Mouse (Mus musculus): ENCODE results near the gene Tle2. TPM values are rescaled to one million over a fixed set of nuclear protein-coding genes. Genes with fewer than 3 reads are reported as not detected.

Gene Tle2
- polyA plus RNA-seq, 1 experiment from 2014 or later, result 18.4 TPM

DNA sequence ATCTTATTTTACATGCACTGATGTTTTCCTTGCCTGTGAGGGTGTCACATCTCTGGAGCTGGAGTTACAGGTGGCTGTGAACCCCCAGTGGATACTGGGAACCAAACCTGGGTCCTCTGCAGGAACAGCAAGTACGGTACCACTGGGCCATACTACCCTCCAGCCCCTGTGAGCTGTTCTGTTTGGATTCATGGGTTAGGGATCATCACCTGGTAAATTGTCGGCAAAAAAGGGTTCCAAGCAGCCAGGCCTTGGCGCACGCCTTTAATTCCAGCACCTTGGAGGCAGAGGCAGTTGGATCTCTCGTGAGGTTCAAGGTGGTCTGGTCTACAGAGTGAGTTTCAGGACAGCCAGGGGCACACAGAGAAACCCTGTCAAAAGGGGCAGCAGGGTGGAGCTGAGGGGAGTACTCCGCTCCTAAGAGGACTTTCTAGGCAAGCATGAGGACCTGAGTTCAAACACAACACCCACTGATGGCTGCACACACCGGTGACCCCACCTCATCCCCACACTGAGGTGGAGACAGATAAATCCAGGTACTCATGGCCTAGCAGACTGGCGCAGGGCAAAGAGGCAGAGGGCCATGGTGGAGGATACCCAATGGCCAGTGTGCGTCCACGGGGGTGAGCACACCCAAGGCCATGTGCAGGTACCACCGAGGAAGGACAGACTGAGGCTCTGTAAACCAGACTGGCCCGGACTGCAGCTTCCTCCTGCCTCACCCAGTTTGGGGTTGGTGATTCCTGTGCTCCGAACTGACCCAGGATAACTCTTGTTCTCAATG lies 27.4 kb upstream of the Tle2 start:
- no peak overlapping the region for H3K4me3 ChIP-seq (ENCODE audit: low read depth, low read length)
- ATAC-seq (ENCODE audit: insufficient number of reproducible peaks, low FRiP score, low TSS enrichment, low read depth), result no peak
- H3K9ac ChIP-seq (ENCODE audit: low read length), result no peak overlapping the region

DNA sequence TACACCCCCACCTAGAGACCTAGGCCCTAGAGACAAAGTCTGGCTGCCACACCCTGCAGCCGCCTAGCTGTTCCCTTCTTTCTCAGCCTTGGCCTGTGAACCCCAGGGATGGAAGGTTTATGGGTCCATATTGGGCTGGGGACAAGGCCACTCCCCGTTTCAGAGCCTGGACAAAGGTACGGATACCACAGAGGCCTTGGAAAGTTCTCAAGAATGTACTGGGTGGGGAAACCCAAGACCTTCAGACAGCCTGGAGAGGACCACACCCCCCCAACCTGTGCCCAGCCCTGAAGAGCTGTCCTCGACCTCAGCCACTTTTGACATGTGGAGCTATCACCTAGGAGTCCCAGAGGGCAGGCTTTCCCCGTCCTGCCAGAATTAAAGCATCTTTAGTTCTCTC lies 25.4 kb upstream of the Tle2 start:
- no peak overlapping the region for H3K4me2 ChIP-seq (ENCODE audit: low read depth, severe bottlenecking)
- no peak overlapping the region; the same call in 1 of the 2 replicates for H3K9ac ChIP-seq (ENCODE audit: low read length)
- no peaks in the 10 kb centered on the region for H3K27me3 ChIP-seq (ENCODE audit: control insufficient read depth, insufficient read depth, low read length)
- H3K4me3 ChIP-seq (ENCODE audit: low read depth, low read length), result no peak overlapping the region
- WGBS, result 62% methylated on average over 5 of the region's 5 CpGs
- H3K27ac ChIP-seq (replicated peaks; ENCODE audit: low read depth, low read length), result no peak overlapping the region
- no peaks in the 10 kb centered on the region for H3K36me3 ChIP-seq (ENCODE audit: control insufficient read depth, insufficient read depth, low read length)
- ATAC-seq (ENCODE audit: insufficient number of reproducible peaks, low FRiP score, low TSS enrichment, low read depth), result no peak
- no peaks in the 10 kb centered on the region for H3K9me3 ChIP-seq (ENCODE audit: control insufficient read depth, low read length)
- H3K4me1 ChIP-seq (ENCODE audit: control insufficient read depth, insufficient read depth, low read length), result peaks cover 4% of the 10 kb centered on the region; the same call in 1 of the 2 replicates
- no peak for DNase-seq (ENCODE audit: low spot score)

More for the DNA sequence above, 27.4 kb upstream of the Tle2 start:
- Histone ChIP-seq H3K27me3 (ENCODE audit: control insufficient read depth, insufficient read depth, low read length) (no peaks in the 10 kb centered on the region), H3K36me3 (ENCODE audit: control insufficient read depth, insufficient read depth, low read length) (no peaks in the 10 kb centered on the region), H3K27ac (replicated peaks; ENCODE audit: low read depth, low read length) (no peak overlapping the region), H3K4me1 (ENCODE audit: control insufficient read depth, insufficient read depth, low read length) (peaks cover 18% of the 10 kb centered on the region), H3K9me3 (ENCODE audit: control insufficient read depth, low read length) (no peaks in the 10 kb centered on the region), H3K4me2 (ENCODE audit: low read depth, severe bottlenecking) (no peak overlapping the region)
- WGBS, result 91% methylated on average over 13 of the region's 13 CpGs
- DNase-seq (ENCODE audit: low spot score), result no peak

DNA sequence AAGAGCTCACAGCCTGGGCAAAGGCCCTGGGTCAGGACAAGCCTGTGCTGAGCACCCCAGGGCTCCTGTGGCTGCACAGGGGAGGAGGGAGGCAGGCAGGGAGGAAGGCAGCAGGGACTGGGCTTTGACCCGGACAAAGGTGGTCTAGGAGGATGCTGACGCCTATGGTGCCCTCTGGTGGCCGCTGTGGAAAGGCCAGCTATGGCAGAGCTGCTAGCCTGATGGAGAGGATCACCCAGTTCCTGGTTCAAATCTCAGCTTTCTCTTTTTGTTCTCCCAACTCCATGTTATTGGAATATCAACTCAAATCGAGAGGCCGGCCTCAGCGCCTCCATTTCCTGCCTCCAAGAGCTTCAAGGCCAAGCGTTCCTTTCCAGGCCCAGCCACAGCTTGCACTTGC lies 24.1 kb upstream of the Tle2 start:
- Histone ChIP-seq H3K4me1 (ENCODE audit: control insufficient read depth, insufficient read depth, low read length) (0 out of 2 replicates have a peak, but pooled peaks cover 2% of the 10 kb centered on the region), H3K9ac (ENCODE audit: low read length) (no peak overlapping the region), H3K4me2 (ENCODE audit: low read depth, severe bottlenecking) (no peak overlapping the region), H3K4me3 (ENCODE audit: low read depth, low read length) (no peak overlapping the region), H3K9me3 (ENCODE audit: control insufficient read depth, low read length) (no peaks in the 10 kb centered on the region), H3K27me3 (ENCODE audit: control insufficient read depth, insufficient read depth, low read length) (no peaks in the 10 kb centered on the region), H3K27ac (replicated peaks; ENCODE audit: low read depth, low read length) (no peak overlapping the region), H3K36me3 (ENCODE audit: control insufficient read depth, insufficient read depth, low read length) (no peaks in the 10 kb centered on the region)
- DNase-seq (ENCODE audit: low spot score) (peak; percentile 88), ATAC-seq (ENCODE audit: insufficient number of reproducible peaks, low FRiP score, low TSS enrichment, low read depth) (no peak)
- WGBS, result 12% methylated on average over 7 of the region's 7 CpGs

DNA sequence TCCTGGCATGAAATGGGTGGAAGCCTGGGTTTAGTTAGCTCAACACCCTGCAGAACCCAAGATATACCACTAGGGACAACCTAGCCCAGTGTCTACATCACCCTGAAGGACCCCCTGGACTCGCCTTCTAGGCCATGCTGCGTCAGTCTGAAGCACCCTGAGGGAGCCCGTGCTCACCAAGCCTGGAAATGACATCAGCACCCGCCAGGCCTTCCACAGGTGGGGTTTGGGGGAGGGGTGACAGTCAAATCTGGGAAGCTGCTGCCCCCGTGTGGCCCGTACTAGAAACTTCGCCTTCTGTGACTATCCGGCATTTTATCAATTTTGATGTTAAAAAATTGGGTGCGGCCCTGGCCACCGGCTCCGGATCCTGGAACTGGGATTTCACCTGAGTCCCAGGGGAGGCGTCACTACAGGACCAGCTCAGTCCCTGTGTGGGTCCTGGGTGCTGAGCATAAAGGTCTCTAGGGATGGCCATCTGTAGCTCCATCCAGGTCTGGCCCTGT lies 22.7 kb upstream of the Tle2 start:
- 9% methylated on average over 12 of the region's 12 CpGs for WGBS
- H3K4me3 ChIP-seq (ENCODE audit: low read depth, low read length), result no peak overlapping the region
- H3K9ac ChIP-seq (ENCODE audit: low read length), result no peak overlapping the region
- peak; percentile 84 for DNase-seq (ENCODE audit: low spot score)
- no peaks in the 10 kb centered on the region for H3K27me3 ChIP-seq (ENCODE audit: control insufficient read depth, insufficient read depth, low read length)
- H3K4me2 ChIP-seq (ENCODE audit: low read depth, severe bottlenecking), result no peak overlapping the region
- H3K36me3 ChIP-seq (ENCODE audit: control insufficient read depth, insufficient read depth, low read length), result no peaks in the 10 kb centered on the region
- H3K4me1 ChIP-seq (ENCODE audit: control insufficient read depth, insufficient read depth, low read length), result 0 out of 2 replicates have a peak, but pooled peaks cover 2% of the 10 kb centered on the region
- H3K27ac ChIP-seq (replicated peaks; ENCODE audit: low read depth, low read length), result no peak overlapping the region
- peak; percentile 63 for ATAC-seq (ENCODE audit: insufficient number of reproducible peaks, low FRiP score, low TSS enrichment, low read depth)
- H3K9me3 ChIP-seq (ENCODE audit: control insufficient read depth, low read length), result no peaks in the 10 kb centered on the region

DNA sequence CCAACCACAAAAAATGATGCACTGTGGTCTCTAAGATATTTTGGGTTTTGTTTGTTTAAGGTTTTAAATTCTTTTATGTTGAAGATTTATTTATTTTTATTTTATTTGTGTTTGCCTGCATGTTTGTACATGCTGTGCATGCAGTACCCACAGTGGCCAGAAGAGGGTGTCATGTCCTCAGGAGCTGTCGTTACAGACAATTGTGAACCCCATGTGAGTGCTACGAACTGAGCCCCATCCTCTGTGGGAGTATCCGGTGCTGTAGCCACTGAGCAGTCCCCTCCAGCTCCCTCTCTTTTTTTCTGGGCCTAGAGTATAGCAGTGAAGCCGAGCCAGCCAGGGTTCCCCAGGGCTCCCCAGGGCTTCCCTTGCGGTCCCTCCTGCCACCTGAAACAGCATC lies 21.1 kb upstream of the Tle2 start:
- H3K9me3 ChIP-seq (ENCODE audit: control insufficient read depth, low read length), result no peaks in the 10 kb centered on the region
- DNase-seq (ENCODE audit: low spot score) (no peak), ATAC-seq (ENCODE audit: insufficient number of reproducible peaks, low FRiP score, low TSS enrichment, low read depth) (no peak)
- H3K36me3 ChIP-seq (ENCODE audit: control insufficient read depth, insufficient read depth, low read length), result no peaks in the 10 kb centered on the region
- 90% methylated on average over 5 of the region's 5 CpGs for WGBS
- no peak overlapping the region for H3K4me3 ChIP-seq (ENCODE audit: low read depth, low read length)
- H3K9ac ChIP-seq (ENCODE audit: low read length), result no peak overlapping the region
- no peak overlapping the region for H3K27ac ChIP-seq (replicated peaks; ENCODE audit: low read depth, low read length)
- 0 out of 2 replicates have a peak, but pooled peaks cover 2% of the 10 kb centered on the region for H3K4me1 ChIP-seq (ENCODE audit: control insufficient read depth, insufficient read depth, low read length)
- no peak overlapping the region for H3K4me2 ChIP-seq (ENCODE audit: low read depth, severe bottlenecking)
- no peaks in the 10 kb centered on the region for H3K27me3 ChIP-seq (ENCODE audit: control insufficient read depth, insufficient read depth, low read length)

DNA sequence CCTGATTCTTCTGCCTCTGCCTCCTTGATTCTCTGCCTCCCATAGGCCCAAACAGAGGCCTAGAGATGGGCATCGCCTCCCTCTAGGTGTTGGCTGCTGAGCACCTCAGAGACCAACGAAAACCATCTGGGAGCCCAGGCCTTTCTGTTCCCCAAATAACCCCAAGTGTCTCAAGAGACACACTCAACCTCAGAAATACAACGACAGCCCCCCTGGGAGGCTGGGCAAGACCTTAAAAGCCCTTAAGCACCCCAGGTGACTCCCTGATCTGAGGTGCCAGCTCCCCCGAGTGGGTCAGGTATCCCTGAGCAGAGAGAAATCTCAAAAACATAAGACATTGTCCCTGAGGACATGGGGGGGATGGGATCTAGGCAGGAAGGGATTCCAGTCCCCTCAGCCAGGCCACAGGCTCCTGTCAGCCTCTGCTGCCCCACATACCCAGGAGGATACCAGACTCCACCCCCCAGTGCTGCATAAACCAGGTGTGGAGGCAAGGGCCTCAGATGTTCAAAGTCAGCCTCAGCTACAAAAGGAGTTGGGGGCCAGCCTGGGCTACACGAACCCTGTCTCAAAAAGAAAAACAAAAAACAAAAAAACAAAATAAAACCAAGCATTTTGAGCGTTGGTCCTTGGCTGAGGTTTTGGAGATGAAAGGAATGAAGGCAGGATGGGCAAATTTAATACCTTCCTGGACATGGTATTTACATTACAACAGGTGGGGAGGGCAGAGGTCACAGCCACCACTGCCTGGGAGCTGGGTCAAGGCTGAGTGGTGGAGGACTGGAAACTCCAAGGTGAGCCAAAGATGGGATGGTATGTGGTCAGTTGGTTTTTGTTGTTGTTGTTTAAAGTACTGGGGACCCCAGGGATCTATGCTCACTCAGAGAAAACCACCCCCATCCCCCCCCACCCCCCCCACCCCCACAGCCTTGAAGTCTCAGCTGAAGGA lies 20.3 kb upstream of the Tle2 start:
- no peaks in the 10 kb centered on the region for H3K27me3 ChIP-seq (ENCODE audit: control insufficient read depth, insufficient read depth, low read length)
- H3K9me3 ChIP-seq (ENCODE audit: control insufficient read depth, low read length), result no peaks in the 10 kb centered on the region
- DNase-seq (ENCODE audit: low spot score) (no peak), ATAC-seq (ENCODE audit: insufficient number of reproducible peaks, low FRiP score, low TSS enrichment, low read depth) (no peak)
- H3K4me3 ChIP-seq (ENCODE audit: low read depth, low read length), result no peak overlapping the region
- WGBS, result 74% methylated on average over 6 of the region's 6 CpGs
- no peak overlapping the region for H3K27ac ChIP-seq (replicated peaks; ENCODE audit: low read depth, low read length)
- no peak overlapping the region for H3K4me2 ChIP-seq (ENCODE audit: low read depth, severe bottlenecking)
- 0 out of 2 replicates have a peak, but pooled peaks cover 4% of the 10 kb centered on the region for H3K4me1 ChIP-seq (ENCODE audit: control insufficient read depth, insufficient read depth, low read length)
- H3K36me3 ChIP-seq (ENCODE audit: control insufficient read depth, insufficient read depth, low read length), result no peaks in the 10 kb centered on the region
- H3K9ac ChIP-seq (ENCODE audit: low read length), result no peak overlapping the region

DNA sequence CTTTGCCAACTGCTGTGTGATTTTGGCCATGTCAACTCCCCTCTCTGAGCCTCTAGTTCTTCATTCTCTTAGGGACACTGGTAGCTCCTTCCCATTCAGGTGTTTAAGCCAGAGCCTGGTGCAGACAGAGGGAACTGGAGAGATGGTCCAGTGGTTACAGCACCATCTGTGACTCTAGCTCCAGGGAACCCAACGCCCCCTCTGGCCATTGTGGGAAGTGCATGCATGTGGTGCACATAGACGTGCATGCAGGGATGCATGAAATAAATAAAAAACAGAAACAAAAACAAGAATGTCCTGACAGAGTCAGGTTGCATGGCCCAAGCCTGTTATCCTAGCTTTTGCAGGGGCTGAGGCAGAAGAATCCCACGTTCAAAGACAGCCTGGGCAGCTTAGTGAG lies 18.1 kb upstream of the Tle2 start:
- no peak for ATAC-seq (ENCODE audit: insufficient number of reproducible peaks, low FRiP score, low TSS enrichment, low read depth)
- DNase-seq (ENCODE audit: low spot score), result no peak
- Histone ChIP-seq H3K4me3 (ENCODE audit: low read depth, low read length) (no peak overlapping the region), H3K4me2 (ENCODE audit: low read depth, severe bottlenecking) (no peak overlapping the region), H3K27me3 (ENCODE audit: control insufficient read depth, insufficient read depth, low read length) (no peaks in the 10 kb centered on the region), H3K9ac (ENCODE audit: low read length) (no peak overlapping the region), H3K36me3 (ENCODE audit: control insufficient read depth, insufficient read depth, low read length) (peaks cover 3% of the 10 kb centered on the region), H3K27ac (replicated peaks; ENCODE audit: low read depth, low read length) (no peak overlapping the region), H3K9me3 (ENCODE audit: control insufficient read depth, low read length) (no peaks in the 10 kb centered on the region), H3K4me1 (ENCODE audit: control insufficient read depth, insufficient read depth, low read length) (peaks cover 10% of the 10 kb centered on the region)
- 69% methylated on average over 3 of the region's 3 CpGs for WGBS

DNA sequence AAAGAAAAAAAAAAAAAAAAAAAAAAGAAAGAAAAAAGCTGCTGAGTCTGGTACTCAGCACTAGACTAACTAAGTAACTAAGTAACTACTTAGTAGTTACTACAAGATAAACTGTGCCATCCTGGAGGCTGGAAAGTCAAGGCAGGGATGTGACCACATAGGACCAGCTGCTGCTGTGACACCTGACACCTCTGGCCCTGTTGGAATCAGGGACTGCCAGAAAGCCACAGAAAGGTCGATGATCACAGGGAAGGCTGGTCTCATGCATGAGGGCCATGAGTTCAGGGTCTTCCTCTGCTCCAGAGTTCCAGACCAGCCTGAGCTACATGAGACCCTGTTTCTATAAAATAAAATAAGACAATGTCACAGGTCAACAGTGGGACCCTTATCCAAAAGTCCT lies 16.9 kb upstream of the Tle2 start:
- no peak overlapping the region for H3K27ac ChIP-seq (replicated peaks; ENCODE audit: low read depth, low read length)
- no peak overlapping the region for H3K4me2 ChIP-seq (ENCODE audit: low read depth, severe bottlenecking)
- no peaks in the 10 kb centered on the region for H3K9me3 ChIP-seq (ENCODE audit: control insufficient read depth, low read length)
- H3K4me1 ChIP-seq (ENCODE audit: control insufficient read depth, insufficient read depth, low read length), result peaks cover 13% of the 10 kb centered on the region
- H3K36me3 ChIP-seq (ENCODE audit: control insufficient read depth, insufficient read depth, low read length), result peaks cover 3% of the 10 kb centered on the region
- 19% methylated on average over 1 of the region's 1 CpGs for WGBS
- H3K9ac ChIP-seq (ENCODE audit: low read length), result no peak overlapping the region
- H3K4me3 ChIP-seq (ENCODE audit: low read depth, low read length), result no peak overlapping the region
- no peaks in the 10 kb centered on the region for H3K27me3 ChIP-seq (ENCODE audit: control insufficient read depth, insufficient read depth, low read length)
- no peak for ATAC-seq (ENCODE audit: insufficient number of reproducible peaks, low FRiP score, low TSS enrichment, low read depth)
- DNase-seq (ENCODE audit: low spot score), result no peak
